Mouse (Mus musculus) heart, postnatal 0 days (tissue): Measurements from ENCODE around the gene Taf1c. TPM values are rescaled to one million over a fixed set of nuclear protein-coding genes. Genes with fewer than 3 reads are reported as not detected.

Experiments
- ATAC-seq: fragments of 200-750 bp; cut with Nextera tagmentation; 2 replicates; pipeline ENCODE4 v1.8.0; 2017; ENCODE audit warnings: low read depth, moderate number of reproducible peaks, moderate library complexity; ENCODE audit not compliant: insufficient read depth
- DNase-seq: peaks from one replicate; pipeline ENCODE4 v3.0.0-alpha.2; 2016; ENCODE audit warnings: low spot score
- H3K27ac ChIP-seq: fragments of 300-500 bp; sonication (generic); 2 replicates; pipeline ENCODE4 v1.5.1; 2014; ENCODE audit warnings: low read depth, mild to moderate bottlenecking
- H3K27me3 ChIP-seq: fragments of 300-500 bp; sonication (generic); 2 replicates; pipeline ENCODE4 v1.6.1; 2014; ENCODE audit warnings: low read length, mixed read lengths; ENCODE audit not compliant: control insufficient read depth, insufficient read depth
- H3K36me3 ChIP-seq: fragments of 300-500 bp; sonication (generic); replicated peaks from 2 replicates; pipeline ENCODE4 v1.6.1; 2014; ENCODE audit warnings: low read length, mixed read lengths; ENCODE audit not compliant: control insufficient read depth, insufficient read depth
- H3K4me1 ChIP-seq: fragments of 300-500 bp; sonication (generic); 2 replicates; pipeline ENCODE4 v1.6.1; 2014; ENCODE audit warnings: antibody characterized with exemption; ENCODE audit not compliant: control insufficient read depth, insufficient read depth
- H3K4me2 ChIP-seq: fragments of 300-500 bp; sonication (generic); 2 replicates; pipeline ENCODE4 v1.6.1; 2014; ENCODE audit warnings: low read depth, mild to moderate bottlenecking, low read length, moderate library complexity
- H3K4me3 ChIP-seq: fragments of 300-500 bp; sonication (generic); 2 replicates; pipeline ENCODE4 v1.5.1; 2014; ENCODE audit warnings: low read depth, low read length
- H3K9ac ChIP-seq: fragments of 300-500 bp; sonication (generic); replicated peaks from 2 replicates; pipeline ENCODE4 v1.6.1; 2014; ENCODE audit warnings: low read depth, low read length, mixed read lengths
- H3K9me3 ChIP-seq: fragments of 300-500 bp; sonication (generic); replicated peaks from 2 replicates; pipeline ENCODE4 v1.6.1; 2016; ENCODE audit warnings: low read length; ENCODE audit not compliant: control insufficient read depth
- CTCF ChIP-seq: IDR thresholded peaks from 2 replicates; pipeline ENCODE4 v1.5.1; 2016; ENCODE audit warnings: antibody characterized with exemption, control low read depth, low read depth
- EP300 ChIP-seq: IDR thresholded peaks from 2 replicates; pipeline ENCODE4 v1.6.1; 2016; ENCODE audit warnings: antibody characterized with exemption, low read depth
- WGBS: fragments of 180-500 bp; shearing (Covaris S2); extraction: QIAGEN DNeasy Blood & Tissue Kit; methylation state at CpG from one replicate; pipeline ENCODE4 v1.1.7; 2014; 5-methylcytosine and 5-hydroxymethylcytosine counted together
- polyA plus RNA-seq: library from polyadenylated mRNA; unstranded; fragments of >200 nt; fragmentation: Nextera tagmentation; extraction: Ambion mirVana; gene quantifications from 2 replicates; pipeline ENCODE4 v1.2.1, GENCODE M21; 2015
- total RNA-seq: library from RNA; depleted of rRNA; stranded (reverse); fragments of >200 nt; gene quantifications from 2 replicates; pipeline ENCODE4 v1.2.3, GENCODE M21; 2014; ENCODE audit warnings: low replicate concordance

The Taf1c gene
- total and polyA plus RNA-seq, 2 experiments from 2014 or later, result 3.7 to 5.3 TPM

GRCm38 (mm10) chr8:119604398-119604803 lies 621 bp downstream of the Taf1c start:
- peak overlapping the region; percentile 83 for H3K4me2 ChIP-seq
- peak overlapping the region; percentile 70 for H3K9ac ChIP-seq
- no peaks in the 10 kb centered on the region for H3K27me3 ChIP-seq
- H3K9me3 ChIP-seq, result peaks cover 6% of the 10 kb centered on the region; the same call in 1 of the 2 replicates
- TF ChIP-seq EP300 (no peak), CTCF (no peak)
- DNase-seq, result no peak
- ATAC-seq, result 0 out of 2 replicates have a peak, but pooled peaks have one; percentile 5
- peaks cover 8% of the 10 kb centered on the region; the same call in 1 of the 2 replicates for H3K4me1 ChIP-seq
- no peak overlapping the region for H3K27ac ChIP-seq
- WGBS, result 13% methylated on average over 12 of the region's 12 CpGs
- peaks cover 36% of the 10 kb centered on the region for H3K36me3 ChIP-seq
- H3K4me3 ChIP-seq, result peak overlapping the region; percentile 73

- 89% methylated on average over 4 of the region's 4 CpGs for whole genome bisulfite sequencing
- DNase-seq (no peak), ATAC-seq (no peak)
- Histone ChIP-seq H3K9ac (no peak overlapping the region), H3K36me3 (peaks cover 41% of the 10 kb centered on the region), H3K9me3 (no peaks in the 10 kb centered on the region), H3K27me3 (no peaks in the 10 kb centered on the region), H3K4me2 (no peak overlapping the region), H3K27ac (no peak overlapping the region), H3K4me3 (no peak overlapping the region), H3K4me1 (peaks cover 8% of the 10 kb centered on the region; the same call in 1 of the 2 replicates)
- no peak for TF ChIP-seq EP300
- TF ChIP-seq CTCF, result no peak
Observed at GRCm38 (mm10) chr8:119603771-119604170, 1.3 kb downstream of the Taf1c start.

GRCm38 (mm10) chr8:119591456-119591855 lies 13.6 kb downstream of the Taf1c start:
- WGBS, result 89% methylated on average over 7 of the region's 7 CpGs
- H3K9ac ChIP-seq, result no peak overlapping the region
- no peak overlapping the region for H3K4me3 ChIP-seq
- no peak for DNase-seq
- no peak overlapping the region for H3K27ac ChIP-seq
- no peak overlapping the region for H3K4me2 ChIP-seq
- 0 out of 2 replicates have a peak, but pooled peaks cover under 1% of the 10 kb centered on the region for H3K4me1 ChIP-seq
- no peaks in the 10 kb centered on the region for H3K27me3 ChIP-seq
- no peaks in the 10 kb centered on the region for H3K36me3 ChIP-seq
- H3K9me3 ChIP-seq, result no peaks in the 10 kb centered on the region
- no peak for ATAC-seq
- TF ChIP-seq CTCF (no peak), EP300 (no peak)

GRCm38 (mm10) chr8:119590348-119590747 lies 14.7 kb downstream of the Taf1c start:
- Histone ChIP-seq H3K4me3 (no peak overlapping the region), H3K9ac (no peak overlapping the region), H3K27ac (no peak overlapping the region), H3K4me1 (no peaks in the 10 kb centered on the region), H3K36me3 (no peaks in the 10 kb centered on the region), H3K27me3 (no peaks in the 10 kb centered on the region), H3K9me3 (no peaks in the 10 kb centered on the region), H3K4me2 (no peak overlapping the region)
- WGBS, result 46% methylated on average over 14 of the region's 14 CpGs
- ATAC-seq, result no peak
- DNase-seq, result no peak
- no peak for TF ChIP-seq EP300

GRCm38 (mm10) chr8:119588844-119589243 lies 16.2 kb downstream of the Taf1c start:
- Histone ChIP-seq H3K9ac (no peak overlapping the region), H3K4me2 (no peak overlapping the region), H3K9me3 (no peaks in the 10 kb centered on the region), H3K27me3 (no peaks in the 10 kb centered on the region), H3K27ac (no peak overlapping the region), H3K4me1 (no peaks in the 10 kb centered on the region), H3K4me3 (no peak overlapping the region), H3K36me3 (no peaks in the 10 kb centered on the region)
- ATAC-seq, result peak; percentile 50
- no peak for TF ChIP-seq EP300
- no peak for TF ChIP-seq CTCF
- no peak for DNase-seq
- WGBS, result 17% methylated on average over 10 of the region's 10 CpGs

GRCm38 (mm10) chr8:119588321-119588720 lies 16.7 kb downstream of the Taf1c start:
- TF ChIP-seq CTCF (no peak), EP300 (no peak)
- ATAC-seq (0 out of 2 replicates have a peak, but pooled peaks have one; percentile 11), DNase-seq (no peak)
- Histone ChIP-seq H3K27me3 (no peaks in the 10 kb centered on the region), H3K4me1 (no peaks in the 10 kb centered on the region), H3K4me2 (no peak overlapping the region), H3K9ac (no peak overlapping the region), H3K9me3 (no peaks in the 10 kb centered on the region), H3K4me3 (no peak overlapping the region), H3K27ac (no peak overlapping the region), H3K36me3 (no peaks in the 10 kb centered on the region)
- 59% methylated on average over 4 of the region's 4 CpGs for WGBS
